In genomic region chr3:154572341-154572972, GRCm38 (mm10) we compare ENCODE assay signal across 9 mouse cellular contexts. TPM values are rescaled to one million over a fixed set of nuclear protein-coding genes. Genes with fewer than 3 reads are reported as not detected.
A peak's percentile ranks its signal among the peaks of the same experiment; 100 is the strongest.
DNase-seq lines count a peak whose midpoint lies in the region; ATAC-seq lines count a peak whose summit lies in the region.
"Had no signal": no experiment of that assay in that cellular context is flagged by ENCODE, and none has a peak within 500 bp of the region (broad histone marks: within the 10 kb centered on the region; RNA-seq: fewer than 3 reads in every experiment).

No protein-coding gene starts in this region.

- peak; percentile 59 to 64 for DNase-seq in B cell, adult 2 months
- DNase-seq in adrenal gland, postnatal 14 days, result peak; percentile 78
- DNase-seq in embryo, embryonic 9.5 days (ENCODE audit: extremely low spot score), result peak; percentile 73
- peak; percentile 49 for DNase-seq in heart, adult 8-10 months (ENCODE audit: low spot score)
- DNase-seq in natural killer cell, adult 2 months (ENCODE audit: low spot score in 2 of 2), result peak; percentile 9 to 41

- ATAC-seq in kidney, embryonic 14.5 days (ENCODE audit: low FRiP score, low TSS enrichment), result peak; percentile 92
- ATAC-seq in liver, embryonic 12.5 days, result peak; percentile 57; the same call in 1 of the 2 replicates
- ATAC-seq in stomach, embryonic 14.5 days (ENCODE audit: insufficient number of reproducible peaks, insufficient read depth, low FRiP score, low read depth), result peak; percentile 80; the same call in 1 of the 2 replicates

- no peak overlapping the region for H3K27ac ChIP-seq in kidney, embryonic 14.5 days (ENCODE audit: low read depth, low read length)
- no peak overlapping the region for H3K27ac ChIP-seq in liver, embryonic 12.5 days
- H3K27ac ChIP-seq in stomach, embryonic 14.5 days (ENCODE audit: low read length), result no peak overlapping the region

- H3K4me2 ChIP-seq in kidney, embryonic 14.5 days (replicated peaks; ENCODE audit: low read depth, low read length), result no peak overlapping the region
- H3K4me2 ChIP-seq in liver, embryonic 12.5 days, result no peak overlapping the region
- no peak overlapping the region for H3K4me2 ChIP-seq in stomach, embryonic 14.5 days (replicated peaks; ENCODE audit: low read depth, low read length)

- H3K4me3 ChIP-seq in kidney, embryonic 14.5 days (ENCODE audit: low read length), result no peak overlapping the region
- H3K4me3 ChIP-seq in liver, embryonic 12.5 days, result no peak overlapping the region
- H3K4me3 ChIP-seq in stomach, embryonic 14.5 days (ENCODE audit: low read depth, low read length), result no peak overlapping the region
- H3K4me3 ChIP-seq: erythroblast, embryonic 14.5 days had no signal

- no peaks in the 10 kb centered on the region for H3K4me1 ChIP-seq in kidney, embryonic 14.5 days (ENCODE audit: control insufficient read depth, insufficient read depth, low read length)
- no peaks in the 10 kb centered on the region for H3K4me1 ChIP-seq in liver, embryonic 12.5 days
- no peaks in the 10 kb centered on the region for H3K4me1 ChIP-seq in stomach, embryonic 14.5 days (ENCODE audit: control insufficient read depth, insufficient read depth, low read length)

- H3K36me3 ChIP-seq in kidney, embryonic 14.5 days (ENCODE audit: control insufficient read depth, insufficient read depth, low read length), result no peaks in the 10 kb centered on the region
- no peaks in the 10 kb centered on the region for H3K36me3 ChIP-seq in liver, embryonic 12.5 days
- H3K36me3 ChIP-seq in stomach, embryonic 14.5 days (ENCODE audit: control insufficient read depth, insufficient read depth, low read length), result no peaks in the 10 kb centered on the region

- peaks cover 13% of the 10 kb centered on the region for H3K27me3 ChIP-seq in kidney, embryonic 14.5 days (ENCODE audit: control insufficient read depth, insufficient read depth, low read length)
- H3K27me3 ChIP-seq in liver, embryonic 12.5 days (replicated peaks), result peaks cover 26% of the 10 kb centered on the region
- H3K27me3 ChIP-seq in stomach, embryonic 14.5 days (ENCODE audit: control insufficient read depth, insufficient read depth, low read length), result peaks cover 6% of the 10 kb centered on the region; the same call in 1 of the 2 replicates

- 15% methylated on average over 12 of the region's 12 CpGs for WGBS in kidney, embryonic 14.5 days
- WGBS in liver, embryonic 12.5 days (ENCODE audit: insufficient replicate concordance), result 14% methylated on average over 12 of the region's 12 CpGs
- 13% methylated on average over 12 of the region's 12 CpGs for WGBS in stomach, embryonic 14.5 days

- no peaks in the 10 kb centered on the region for H3K9me3 ChIP-seq in kidney, embryonic 14.5 days (ENCODE audit: control insufficient read depth, low read length)
- no peaks in the 10 kb centered on the region for H3K9me3 ChIP-seq in liver, embryonic 12.5 days (replicated peaks)
- H3K9me3 ChIP-seq in stomach, embryonic 14.5 days (ENCODE audit: control insufficient read depth, low read depth, low read length), result no peaks in the 10 kb centered on the region

- H3K9ac ChIP-seq in kidney, embryonic 14.5 days (ENCODE audit: low read depth, low read length), result no peak overlapping the region
- H3K9ac ChIP-seq in liver, embryonic 12.5 days, result no peak overlapping the region
- H3K9ac ChIP-seq in stomach, embryonic 14.5 days (replicated peaks; ENCODE audit: low read depth, low read length), result no peak overlapping the region

RNA-seq across cellular contexts. Expression of gene Cryz, which starts 24.1 kb away (rescaled TPM):
- 22.0 and 29.3 TPM in 2 replicates for total RNA-seq in adrenal gland, postnatal 14 days (2021)
- 10 to 100 TPM; 14.7 to 20.0 (median 16.6) TPM for total RNA-seq in heart, adult 8-10 months (2022)
- 28.5 and 33.4 TPM in 2 replicates for polyA plus RNA-seq in kidney, embryonic 14.5 days (2014; fragmentation: Nextera tagmentation; extraction: Ambion mirVana)
- 13.5 and 14.8 TPM in 2 replicates for polyA plus RNA-seq in liver, embryonic 12.5 days (2016; fragmentation: Nextera tagmentation; extraction: Ambion mirVana)
- polyA plus RNA-seq in stomach, embryonic 14.5 days (2014; fragmentation: Nextera tagmentation; extraction: Ambion mirVana), result 15.4 and 20.1 TPM in 2 replicates

RNA-seq across cellular contexts. Expression of gene Tyw3, which starts 24.4 kb away (rescaled TPM):
- 7.2 and 9.1 TPM in 2 replicates for total RNA-seq in adrenal gland, postnatal 14 days (2021)
- 1 to 10 TPM; 3.3 to 5.0 (median 4.0) TPM for total RNA-seq in heart, adult 8-10 months (2022)
- polyA plus RNA-seq in kidney, embryonic 14.5 days (2014; fragmentation: Nextera tagmentation; extraction: Ambion mirVana), result 18.6 and 21.5 TPM in 2 replicates
- polyA plus RNA-seq in liver, embryonic 12.5 days (2016; fragmentation: Nextera tagmentation; extraction: Ambion mirVana), result 6.5 and 7.3 TPM in 2 replicates
- polyA plus RNA-seq in stomach, embryonic 14.5 days (2014; fragmentation: Nextera tagmentation; extraction: Ambion mirVana), result 15.3 and 16.0 TPM in 2 replicates

Comparison
In these comparisons a context has a peak if more than half of its experiments do, and no peak if none do; other contexts are left out.
1. DNase-seq: peak in every context shown above with its lines; median percentile 78 in adrenal gland, postnatal 14 days; 73 in embryo, embryonic 9.5 days; 62 in B cell, adult 2 months; 49 in heart, adult 8-10 months; 25 in natural killer cell, adult 2 months.